Mouse (Mus musculus) limb, embryonic 12.5 days (tissue): ENCODE measurements around the gene Fpr3. TPM values are rescaled to one million over a fixed set of nuclear protein-coding genes. Genes with fewer than 3 reads are reported as not detected.
"Not testable (repeated sequence)": the region's sequence is repeated elsewhere in the genome, so short reads cannot be mapped to it uniquely, and the experiment has no call there.

Experiments
- ATAC-seq: fragments of 200-750 bp; cut with Nextera tagmentation; 2 replicates; pipeline ENCODE4 v1.8.0; 2017; ENCODE audit warnings: low read depth, moderate TSS enrichment; ENCODE audit not compliant: insufficient number of reproducible peaks, insufficient read depth, low FRiP score, low TSS enrichment
- H3K27ac ChIP-seq: fragments of 300-500 bp; sonication (generic); 2 replicates; pipeline ENCODE4 v1.5.1; 2016; ENCODE audit warnings: mild to moderate bottlenecking, moderate library complexity
- H3K27me3 ChIP-seq: fragments of 300-500 bp; sonication (generic); 2 replicates; pipeline ENCODE4 v1.6.1; 2016; ENCODE audit warnings: mild to moderate bottlenecking, moderate library complexity
- H3K36me3 ChIP-seq: fragments of 300-500 bp; sonication (generic); 2 replicates; pipeline ENCODE4 v1.6.1; 2016; ENCODE audit warnings: mild to moderate bottlenecking, moderate library complexity
- H3K4me1 ChIP-seq: fragments of 300-500 bp; sonication (generic); replicated peaks from 2 replicates; pipeline ENCODE4 v1.6.1; 2016
- H3K4me2 ChIP-seq: fragments of 300-500 bp; sonication (generic); 2 replicates; pipeline ENCODE4 v1.6.1; 2016; ENCODE audit warnings: mild to moderate bottlenecking, moderate library complexity
- H3K4me3 ChIP-seq: fragments of 300-500 bp; sonication (generic); replicated peaks from 2 replicates; pipeline ENCODE4 v1.5.1; 2016; ENCODE audit warnings: mild to moderate bottlenecking
- H3K9ac ChIP-seq: fragments of 300-500 bp; sonication (generic); replicated peaks from 2 replicates; pipeline ENCODE4 v1.6.1; 2016; ENCODE audit warnings: mild to moderate bottlenecking, moderate library complexity
- H3K9me3 ChIP-seq: fragments of 300-500 bp; sonication (generic); 2 replicates; pipeline ENCODE4 v1.6.1; 2016; ENCODE audit warnings: mild to moderate bottlenecking, moderate library complexity
- WGBS: fragments of 180-500 bp; shearing (Covaris S2); methylation state at CpG from one replicate; pipeline ENCODE4 v1.1.7; 2016; 5-methylcytosine and 5-hydroxymethylcytosine counted together
- polyA plus RNA-seq: library from polyadenylated mRNA; unstranded; fragments of >200 nt; fragmentation: Nextera tagmentation; extraction: Ambion mirVana; gene quantifications from 2 replicates; pipeline ENCODE4 v1.2.1, GENCODE M21; 2016

The Fpr3 gene
- polyA plus RNA-seq, 1 experiment from 2014 or later = not detected

DNA sequence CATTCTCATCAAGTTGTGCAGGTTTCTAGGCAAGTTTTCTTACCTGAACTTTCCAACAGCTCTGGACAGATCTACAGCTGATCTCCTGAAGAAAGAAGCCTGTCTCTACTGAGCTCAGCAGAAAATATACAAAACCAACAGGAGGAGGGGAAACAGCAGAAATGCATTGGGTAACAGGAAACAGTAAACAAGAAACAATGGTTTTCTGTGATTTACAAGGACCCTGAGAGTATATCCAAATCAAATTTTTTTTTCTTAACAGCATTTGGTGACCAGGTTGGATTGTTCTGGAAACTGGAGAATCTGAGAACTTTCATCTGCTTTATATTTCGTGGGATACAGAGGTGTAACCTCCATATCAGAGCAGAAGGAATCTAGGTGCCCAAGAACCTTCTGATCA, 3.8 kb upstream of the Fpr3 start, which contains the start of gene Fpr1:
TSS of gene Fpr1 (minus strand) at position 101 of the 400 bp plus-strand sequence.
- no peak within 1 kb of the TSS for H3K4me3 ChIP-seq
- H3K27ac ChIP-seq = no peak within 1 kb of the TSS
- H3K9ac ChIP-seq = no peak within 1 kb of the TSS
- H3K27me3 ChIP-seq = no peaks in the 10 kb centered on the region
- WGBS = 63% methylated on average over 1 of the region's 1 CpGs
- no peaks in the 10 kb centered on the region for H3K36me3 ChIP-seq
- H3K9me3 ChIP-seq = no peaks in the 10 kb centered on the region
- no peak for ATAC-seq
- no peaks in the 10 kb centered on the region for H3K4me1 ChIP-seq
- H3K4me2 ChIP-seq = no peak within 1 kb of the TSS

DNA sequence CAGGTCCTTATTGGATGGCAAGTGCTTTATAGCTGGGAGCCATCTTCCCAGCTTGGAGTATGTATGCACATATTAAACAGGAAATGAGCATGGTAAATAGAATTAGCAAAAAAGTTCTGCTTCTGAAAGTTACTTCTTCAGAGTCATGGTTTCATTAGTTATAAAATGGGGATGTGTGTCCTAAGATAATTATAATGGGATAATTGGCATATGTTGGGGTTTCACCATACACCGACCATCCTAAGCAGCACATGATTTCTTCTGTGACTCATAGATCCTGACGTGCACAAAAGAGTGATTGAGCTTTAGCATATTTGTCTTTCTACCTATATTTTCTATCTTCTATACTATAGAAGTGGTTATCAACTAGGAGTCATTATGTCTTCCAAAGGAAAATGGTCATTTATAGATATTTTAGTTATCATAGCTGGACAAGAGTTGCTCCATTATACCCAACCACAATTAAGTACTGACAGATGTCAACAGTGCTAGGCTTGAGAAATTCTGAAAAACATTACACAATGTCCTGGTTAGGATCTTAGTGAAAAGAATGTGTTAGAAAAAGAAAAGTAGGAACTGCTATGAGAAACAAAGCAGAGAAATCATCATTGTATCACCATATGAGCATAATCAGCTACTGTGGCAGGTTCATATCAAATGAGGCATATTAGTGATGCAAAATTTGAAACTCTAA, 2.2 kb downstream of the Fpr3 start:
- no peak overlapping the region for H3K4me3 ChIP-seq
- H3K4me2 ChIP-seq = no peak overlapping the region
- H3K27me3 ChIP-seq = no peaks in the 10 kb centered on the region
- H3K9ac ChIP-seq = no peak overlapping the region
- H3K27ac ChIP-seq = no peak overlapping the region
- H3K9me3 ChIP-seq = no peaks in the 10 kb centered on the region
- ATAC-seq = no peak
- 84% methylated on average over 2 of the region's 2 CpGs for WGBS
- no peaks in the 10 kb centered on the region for H3K36me3 ChIP-seq
- H3K4me1 ChIP-seq = no peaks in the 10 kb centered on the region

DNA sequence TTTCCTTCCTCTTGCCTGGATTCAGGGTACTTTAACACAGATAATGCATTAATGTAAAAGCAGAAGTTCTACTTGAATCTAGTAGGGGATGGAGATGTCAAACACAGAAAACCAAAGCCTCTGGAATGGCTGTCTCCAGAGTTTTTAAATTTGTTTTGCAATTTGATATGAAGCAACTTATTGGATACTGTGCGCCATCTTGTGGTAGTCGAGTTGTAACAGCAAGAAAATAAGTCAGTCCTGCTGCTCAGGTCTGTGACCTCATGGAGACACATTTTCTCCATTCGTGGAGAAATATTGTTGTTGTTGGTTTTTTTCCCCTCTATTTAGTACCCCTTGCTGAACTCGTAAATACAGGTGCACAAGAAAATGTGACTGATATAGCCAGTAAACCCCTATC, 8.4 kb downstream of the Fpr3 start:
- Histone ChIP-seq H3K27me3 (no peaks in the 10 kb centered on the region), H3K27ac (no peak overlapping the region), H3K4me3 (no peak overlapping the region), H3K9ac (no peak overlapping the region), H3K4me1 (no peaks in the 10 kb centered on the region), H3K9me3 (no peaks in the 10 kb centered on the region), H3K4me2 (no peak overlapping the region), H3K36me3 (no peaks in the 10 kb centered on the region)
- no peak for ATAC-seq
- 5% methylated on average over 4 of the region's 4 CpGs for WGBS

DNA sequence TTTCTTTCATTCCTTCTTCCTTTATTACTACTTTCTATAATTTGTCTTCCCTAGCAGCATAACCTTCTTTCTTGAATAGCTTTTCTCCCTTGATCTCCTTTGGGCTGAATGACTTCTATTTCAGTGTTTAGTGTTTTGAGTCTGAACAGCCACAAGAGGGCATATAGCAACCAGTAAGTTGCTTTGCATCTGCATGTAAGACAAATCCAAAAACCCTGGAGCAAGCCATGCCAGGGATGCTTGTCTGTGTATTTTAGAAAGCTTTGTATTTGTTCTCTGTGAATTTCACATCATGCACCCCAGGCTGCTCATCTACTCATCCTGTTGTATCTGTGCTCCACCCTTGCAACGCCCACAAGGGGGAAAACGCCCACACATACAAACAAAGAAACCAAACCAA, 11.6 kb downstream of the Fpr3 start:
- WGBS = 75% methylated on average over 2 of the region's 2 CpGs
- H3K4me1 ChIP-seq = no peaks in the 10 kb centered on the region
- no peak for ATAC-seq

DNA sequence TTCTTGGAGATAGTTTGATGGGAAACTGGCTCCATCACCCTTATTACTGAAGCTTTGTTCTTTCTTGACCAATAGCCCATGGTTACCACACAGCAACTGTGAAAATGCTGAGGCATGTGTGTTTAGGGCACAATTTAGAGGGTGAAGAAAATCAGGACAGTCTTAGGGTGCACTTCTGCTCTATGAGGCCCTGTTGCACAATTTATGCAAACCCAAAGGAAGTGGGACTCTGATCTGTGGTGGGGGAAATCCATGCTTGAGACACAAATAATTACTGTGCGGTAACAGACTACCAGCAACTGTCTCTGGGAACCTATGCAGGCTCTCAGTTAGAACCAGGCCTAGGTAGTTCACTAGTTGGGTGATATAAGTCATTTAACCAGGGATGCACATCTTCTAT, 13.1 kb downstream of the Fpr3 start:
- H3K27me3 ChIP-seq = no peaks in the 10 kb centered on the region
- 97% methylated on average over 1 of the region's 1 CpGs for WGBS
- H3K4me2 ChIP-seq = no peak overlapping the region
- no peaks in the 10 kb centered on the region for H3K36me3 ChIP-seq
- H3K9me3 ChIP-seq = no peaks in the 10 kb centered on the region
- H3K4me3 ChIP-seq = no peak overlapping the region
- no peak for ATAC-seq
- no peak overlapping the region for H3K27ac ChIP-seq
- no peaks in the 10 kb centered on the region for H3K4me1 ChIP-seq
- no peak overlapping the region for H3K9ac ChIP-seq

More for the DNA sequence above, 11.6 kb downstream of the Fpr3 start:
- Histone ChIP-seq H3K9ac (no peak overlapping the region), H3K36me3 (no peaks in the 10 kb centered on the region), H3K27me3 (no peaks in the 10 kb centered on the region), H3K27ac (no peak overlapping the region), H3K4me3 (no peak overlapping the region), H3K4me2 (no peak overlapping the region), H3K9me3 (no peaks in the 10 kb centered on the region)

DNA sequence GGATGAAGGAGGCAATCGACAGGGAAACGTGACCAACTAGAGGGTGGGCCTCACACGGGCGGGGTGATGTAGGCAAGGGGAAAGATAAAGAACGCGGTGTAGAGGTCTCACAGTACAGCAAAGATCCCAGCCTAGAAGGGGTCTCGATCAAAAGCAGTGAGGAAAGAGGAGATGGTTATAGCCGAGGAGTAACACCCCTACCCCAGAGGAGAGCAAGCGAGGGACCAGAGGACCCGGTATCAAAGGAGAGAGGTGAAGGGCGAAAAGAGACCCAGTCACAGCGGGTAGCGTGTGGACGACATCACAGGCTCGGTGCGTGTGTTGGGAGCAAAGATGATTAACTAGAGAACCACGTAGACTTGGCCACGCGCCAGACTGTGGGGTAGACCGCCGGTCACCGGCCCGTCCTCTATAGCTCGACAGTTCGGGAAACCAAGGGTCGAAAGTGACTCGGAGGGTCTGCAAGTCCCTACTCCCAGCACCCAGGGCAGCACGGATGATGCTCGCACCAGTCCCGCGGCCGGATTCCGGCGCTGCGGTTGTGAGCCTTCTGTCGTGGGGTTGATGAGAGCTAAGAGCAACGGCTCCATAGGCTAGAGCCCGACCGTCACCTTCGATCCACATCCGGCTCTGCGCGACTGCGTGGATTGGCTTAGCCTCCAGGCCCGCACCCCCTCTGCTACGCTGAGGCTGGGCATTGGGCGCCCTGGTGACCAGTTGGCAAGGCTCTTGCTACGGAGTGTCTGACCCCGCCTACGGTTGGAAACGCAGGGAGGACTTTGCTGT, 22.2 kb downstream of the Fpr3 start:
- peak; percentile 99 for ATAC-seq
- 19% methylated on average over 51 of the region's 51 CpGs for WGBS
- H3K4me2 ChIP-seq = peak overlapping the region; percentile 66
- H3K27me3 ChIP-seq = 0 out of 2 replicates have a peak, but pooled peaks cover 6% of the 10 kb centered on the region
- H3K9ac ChIP-seq = peak overlapping the region; percentile 64
- no peaks in the 10 kb centered on the region for H3K9me3 ChIP-seq
- no peak overlapping the region for H3K27ac ChIP-seq
- no peaks in the 10 kb centered on the region for H3K4me1 ChIP-seq
- peak overlapping the region; percentile 51 for H3K4me3 ChIP-seq
- no peaks in the 10 kb centered on the region for H3K36me3 ChIP-seq

DNA sequence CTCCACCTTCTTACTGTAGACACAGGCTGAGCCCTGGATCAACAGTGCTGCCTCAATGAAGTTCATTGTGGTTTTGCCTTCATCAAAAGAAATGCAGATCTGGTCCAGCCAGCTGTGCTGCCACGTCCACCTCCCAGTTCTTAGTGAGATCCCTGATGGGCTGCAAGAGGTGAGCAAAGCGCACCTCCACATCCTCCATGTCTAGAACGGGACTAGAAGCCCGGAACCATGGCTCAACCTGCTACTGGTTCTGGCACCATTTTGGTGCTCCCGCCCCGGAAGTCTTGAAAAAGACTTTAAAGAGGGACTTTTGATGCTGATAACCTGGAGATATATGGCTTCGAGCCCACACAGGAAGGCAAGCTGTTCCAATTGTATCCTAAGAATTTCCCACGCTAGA, 25.0 kb downstream of the Fpr3 start:
- not testable (repeated sequence) for H3K36me3 ChIP-seq, ATAC-seq, H3K4me2 ChIP-seq, H3K27ac ChIP-seq, H3K9me3 ChIP-seq, H3K9ac ChIP-seq, H3K4me1 ChIP-seq, H3K4me3 ChIP-seq, H3K27me3 ChIP-seq
- WGBS = 88% methylated on average over 8 of the region's 8 CpGs

DNA sequence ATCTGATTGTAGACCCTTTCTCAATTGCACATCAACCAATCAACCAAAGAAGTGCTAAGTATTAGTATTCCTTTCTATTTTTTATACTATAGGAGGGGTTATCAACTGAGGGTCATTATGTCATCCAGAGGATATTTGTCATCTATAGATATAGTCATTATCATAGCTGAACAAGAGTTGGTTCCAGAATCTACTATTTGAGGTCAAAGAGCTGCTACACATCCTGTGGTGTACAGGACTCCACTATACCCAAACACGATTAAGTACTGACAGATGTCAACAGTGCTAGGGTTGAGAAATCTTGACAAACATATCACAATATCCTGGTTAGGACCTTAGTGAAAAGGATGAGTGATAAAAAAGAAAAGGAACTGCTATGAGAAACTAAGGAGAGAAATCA, 29.7 kb downstream of the Fpr3 start:
- Histone ChIP-seq H3K9ac (no peak overlapping the region), H3K36me3 (no peaks in the 10 kb centered on the region), H3K27ac (no peak overlapping the region), H3K27me3 (no peaks in the 10 kb centered on the region), H3K9me3 (no peaks in the 10 kb centered on the region), H3K4me1 (no peaks in the 10 kb centered on the region), H3K4me2 (no peak overlapping the region), H3K4me3 (no peak overlapping the region)
- WGBS = 91% methylated on average over 1 of the region's 1 CpGs
- no peak for ATAC-seq

DNA sequence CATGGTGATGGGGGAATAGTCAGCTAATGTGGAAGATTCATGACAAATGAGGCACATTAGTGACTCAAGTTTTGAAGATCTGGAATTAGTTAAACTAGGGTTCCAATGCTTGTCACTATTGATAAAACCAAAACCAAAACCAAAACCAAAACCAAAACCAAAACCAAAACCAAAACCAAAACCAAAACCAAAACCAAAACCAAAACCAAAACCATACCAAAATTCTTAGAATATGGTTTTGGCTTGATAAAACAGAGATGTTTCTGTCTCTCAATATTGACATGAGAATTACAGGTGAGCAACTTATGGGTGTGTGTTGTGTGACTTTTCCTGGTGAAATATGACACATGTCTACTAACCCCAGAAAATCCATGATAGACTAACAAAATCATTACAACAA, 30.1 kb downstream of the Fpr3 start:
- Histone ChIP-seq H3K27ac (no peak overlapping the region), H3K4me2 (no peak overlapping the region), H3K36me3 (no peaks in the 10 kb centered on the region), H3K9me3 (no peaks in the 10 kb centered on the region), H3K4me1 (no peaks in the 10 kb centered on the region), H3K9ac (no peak overlapping the region), H3K4me3 (no peak overlapping the region), H3K27me3 (no peaks in the 10 kb centered on the region)
- ATAC-seq = no peak

DNA sequence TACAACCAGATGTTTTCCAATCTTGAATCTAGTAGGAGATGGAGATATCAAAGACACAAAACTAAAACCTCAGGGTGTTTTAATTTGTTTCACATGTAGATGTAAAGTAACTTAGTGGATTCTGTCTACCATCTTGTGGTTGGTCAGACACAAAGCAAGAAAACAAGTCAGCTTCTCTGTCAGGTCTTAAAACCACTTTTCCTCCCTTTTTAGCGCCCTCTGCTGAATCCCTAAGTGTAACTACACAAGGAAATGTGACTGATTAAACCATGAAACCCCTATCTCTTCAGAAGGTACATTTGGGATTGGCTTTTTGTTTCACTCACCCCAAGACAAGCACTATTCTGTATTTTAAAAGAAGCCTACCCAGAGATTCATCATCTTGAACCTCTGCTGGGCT, 85.8 kb downstream of the Fpr3 start:
- H3K9ac ChIP-seq = no peak overlapping the region
- 16% methylated on average over 1 of the region's 1 CpGs for WGBS
- H3K4me2 ChIP-seq = no peak overlapping the region
- H3K9me3 ChIP-seq = peaks cover 6% of the 10 kb centered on the region
- H3K27ac ChIP-seq = no peak overlapping the region
- no peak overlapping the region for H3K4me3 ChIP-seq
- H3K27me3 ChIP-seq = no peaks in the 10 kb centered on the region
- no peaks in the 10 kb centered on the region for H3K36me3 ChIP-seq
- ATAC-seq = no peak
- no peaks in the 10 kb centered on the region for H3K4me1 ChIP-seq

DNA sequence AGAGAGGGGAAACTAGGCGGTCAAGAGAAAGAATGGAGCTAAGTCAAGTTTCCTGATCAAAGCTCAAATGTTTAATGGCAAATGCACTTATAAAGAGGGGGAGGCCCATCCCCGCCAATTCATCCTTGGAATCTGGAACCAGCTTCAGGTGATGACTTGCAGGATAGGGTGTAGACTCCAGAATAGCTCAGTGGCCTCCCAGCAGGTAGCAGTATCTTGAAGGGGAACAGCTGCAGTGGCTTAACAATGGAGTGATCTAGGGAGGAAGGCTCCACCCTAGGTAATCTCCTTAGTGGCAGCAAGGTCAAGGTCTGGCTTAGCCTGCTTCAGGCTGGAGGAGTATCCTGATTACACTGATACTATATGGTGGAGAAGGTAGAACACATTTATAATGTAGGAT, 93.6 kb downstream of the Fpr3 start:
- H3K4me3 ChIP-seq = not testable (repeated sequence)
- H3K9me3 ChIP-seq = peaks cover 13% of the 10 kb centered on the region

More for the DNA sequence above, 93.6 kb downstream of the Fpr3 start:
- not testable (repeated sequence) for ATAC-seq, H3K27ac ChIP-seq, H3K4me2 ChIP-seq, H3K36me3 ChIP-seq, H3K27me3 ChIP-seq, H3K4me1 ChIP-seq, H3K9ac ChIP-seq
- WGBS = 71% methylated on average over 2 of the region's 2 CpGs
